Mouse (Mus musculus) liver, embryonic 11.5 days (tissue): ENCODE measurements around the gene Map4k5. TPM values are rescaled to one million over a fixed set of nuclear protein-coding genes. Genes with fewer than 3 reads are reported as not detected.

Experiments
- ATAC-seq: fragments of 200-750 bp; cut with Nextera tagmentation; replicated peaks from 2 replicates; pipeline ENCODE4 v1.8.0; 2017; ENCODE audit warnings: moderate number of reproducible peaks, mild to moderate bottlenecking, moderate TSS enrichment, moderate library complexity; ENCODE audit not compliant: low FRiP score
- DNase-seq: peaks from one replicate; pipeline ENCODE4 v3.0.0-alpha.2; 2017; ENCODE audit warnings: low spot score
- H3K27ac ChIP-seq: fragments of 300-500 bp; sonication (generic); 2 replicates; pipeline ENCODE4 v1.5.1; 2014; ENCODE audit warnings: mild to moderate bottlenecking, low read depth, low read length, control low read depth
- H3K27me3 ChIP-seq: fragments of 300-500 bp; sonication (generic); replicated peaks from 2 replicates; pipeline ENCODE4 v1.6.1; 2014; ENCODE audit warnings: low read length, mixed read lengths; ENCODE audit not compliant: control insufficient read depth, insufficient read depth
- H3K36me3 ChIP-seq: fragments of 300-500 bp; sonication (generic); 2 replicates; pipeline ENCODE4 v1.6.1; 2014; ENCODE audit warnings: mild to moderate bottlenecking, low read length, moderate library complexity, mixed read lengths; ENCODE audit not compliant: control insufficient read depth, insufficient read depth
- H3K4me1 ChIP-seq: fragments of 300-500 bp; sonication (generic); replicated peaks from 2 replicates; pipeline ENCODE4 v1.6.1; 2014; ENCODE audit warnings: low read length, mixed read lengths; ENCODE audit not compliant: control insufficient read depth, insufficient read depth
- H3K4me2 ChIP-seq: fragments of 300-500 bp; sonication (generic); 2 replicates; pipeline ENCODE4 v1.6.1; 2014; ENCODE audit warnings: mild to moderate bottlenecking, control low read depth, moderate library complexity
- H3K4me3 ChIP-seq: fragments of 300-500 bp; sonication (generic); 2 replicates; pipeline ENCODE4 v1.5.1; 2014; ENCODE audit warnings: low read depth, low read length, control low read depth
- H3K9ac ChIP-seq: fragments of 300-500 bp; sonication (generic); 2 replicates; pipeline ENCODE4 v1.6.1; 2014; ENCODE audit warnings: low read depth, low read length, control low read depth
- H3K9me3 ChIP-seq: fragments of 300-500 bp; sonication (generic); 2 replicates; pipeline ENCODE4 v1.6.1; 2016; ENCODE audit warnings: low read length, inconsistent platforms, mixed read lengths; ENCODE audit not compliant: control insufficient read depth
- WGBS: fragments of 180-500 bp; shearing (Covaris S2); extraction: QIAGEN DNeasy Blood & Tissue Kit; methylation state at CpG from one replicate; pipeline ENCODE4 v1.1.7; 2014; 5-methylcytosine and 5-hydroxymethylcytosine counted together
- polyA plus RNA-seq: library from polyadenylated mRNA; unstranded; fragments of >200 nt; fragmentation: Nextera tagmentation; extraction: Ambion mirVana; gene quantifications from 2 replicates; pipeline ENCODE4 v1.2.1, GENCODE M21; 2014

The Map4k5 gene
- polyA plus RNA-seq, 1 experiment from 2014 or later, result 21.5 TPM

GRCm38 (mm10) chr12:69796311-69796710 lies 96.7 kb downstream of the Map4k5 start:
- H3K4me2 ChIP-seq, result no peak overlapping the region
- DNase-seq, result no peak
- 0 out of 2 replicates have a peak, but pooled peaks cover 3% of the 10 kb centered on the region for H3K27me3 ChIP-seq
- no peak overlapping the region for H3K4me3 ChIP-seq
- H3K36me3 ChIP-seq, result no peaks in the 10 kb centered on the region
- H3K27ac ChIP-seq, result no peak overlapping the region
- no peak for ATAC-seq
- WGBS, result 96% methylated on average over 3 of the region's 3 CpGs
- no peaks in the 10 kb centered on the region for H3K9me3 ChIP-seq
- peaks cover 3% of the 10 kb centered on the region for H3K4me1 ChIP-seq
- no peak overlapping the region for H3K9ac ChIP-seq

- Histone ChIP-seq H3K4me2 (peak within 1 kb of the TSS; percentile 100), H3K9ac (peak within 1 kb of the TSS; percentile 49; the same call in 1 of the 2 replicates), H3K9me3 (no peaks in the 10 kb centered on the region), H3K4me3 (peak within 1 kb of the TSS; percentile 59), H3K4me1 (peaks cover 15% of the 10 kb centered on the region), H3K27me3 (peaks cover 10% of the 10 kb centered on the region), H3K27ac (no peak within 1 kb of the TSS), H3K36me3 (no peaks in the 10 kb centered on the region)
- ATAC-seq (peak; percentile 89), DNase-seq (peak; percentile 75)
- WGBS, result 2% methylated on average over 45 of the region's 45 CpGs
These were observed 102.2 kb downstream of the Map4k5 start, which contains the start of gene Cdkl1 for GRCm38 (mm10) chr12:69790530-69791505. Gene Cdkl1, minus strand, starts transcription at chr12:69791267.

GRCm38 (mm10) chr12:69789766-69790529 lies 103.1 kb downstream of the Map4k5 start:
- H3K27me3 ChIP-seq, result peaks cover 10% of the 10 kb centered on the region
- peak overlapping the region; percentile 100 for H3K4me2 ChIP-seq
- no peaks in the 10 kb centered on the region for H3K9me3 ChIP-seq
- peak overlapping the region; percentile 49; the same call in 1 of the 2 replicates for H3K9ac ChIP-seq
- no peak overlapping the region for H3K27ac ChIP-seq
- no peaks in the 10 kb centered on the region for H3K36me3 ChIP-seq
- peak; percentile 37; the same call in 1 of the 2 replicates for ATAC-seq
- peak overlapping the region; percentile 59 for H3K4me3 ChIP-seq
- H3K4me1 ChIP-seq, result peaks cover 15% of the 10 kb centered on the region
- 36% methylated on average over 27 of the region's 27 CpGs for WGBS
- DNase-seq, result no peak

- no peaks in the 10 kb centered on the region for H3K36me3 ChIP-seq
- H3K4me1 ChIP-seq, result peaks cover 21% of the 10 kb centered on the region
- DNase-seq, result no peak
- H3K27ac ChIP-seq, result no peak overlapping the region
- H3K9ac ChIP-seq, result no peak overlapping the region
- no peak overlapping the region for H3K4me2 ChIP-seq
- H3K9me3 ChIP-seq, result no peaks in the 10 kb centered on the region
- H3K27me3 ChIP-seq, result peaks cover 10% of the 10 kb centered on the region
- no peak overlapping the region for H3K4me3 ChIP-seq
- no peak for ATAC-seq
- WGBS, result 76% methylated on average over 5 of the region's 5 CpGs
These were observed 104.6 kb downstream of the Map4k5 start for GRCm38 (mm10) chr12:69788380-69788779.

GRCm38 (mm10) chr12:69785471-69785870 lies 107.5 kb downstream of the Map4k5 start:
- no peaks in the 10 kb centered on the region for H3K9me3 ChIP-seq
- no peaks in the 10 kb centered on the region for H3K36me3 ChIP-seq
- peaks cover 7% of the 10 kb centered on the region for H3K27me3 ChIP-seq
- no peak overlapping the region for H3K9ac ChIP-seq
- 79% methylated on average over 9 of the region's 9 CpGs for WGBS
- H3K4me1 ChIP-seq, result peaks cover 25% of the 10 kb centered on the region
- no peak overlapping the region for H3K4me3 ChIP-seq
- H3K4me2 ChIP-seq, result no peak overlapping the region
- no peak overlapping the region for H3K27ac ChIP-seq
- DNase-seq (no peak), ATAC-seq (no peak)

GRCm38 (mm10) chr12:69783247-69784025 lies 109.6 kb downstream of the Map4k5 start:
- Histone ChIP-seq H3K4me1 (peaks cover 25% of the 10 kb centered on the region), H3K27me3 (peaks cover 2% of the 10 kb centered on the region; the same call in 1 of the 2 replicates), H3K36me3 (no peaks in the 10 kb centered on the region), H3K27ac (peak overlapping the region; percentile 51), H3K9ac (no peak overlapping the region), H3K4me3 (no peak overlapping the region), H3K9me3 (no peaks in the 10 kb centered on the region), H3K4me2 (peak overlapping the region; percentile 17)
- DNase-seq (no peak), ATAC-seq (peak; percentile 94)
- 38% methylated on average over 6 of the region's 6 CpGs for WGBS

- H3K4me2 ChIP-seq, result 0 out of 2 replicates have a peak overlapping the region, but pooled peaks have one; percentile 12
- H3K4me3 ChIP-seq, result no peak overlapping the region
These were observed 110.9 kb downstream of the Map4k5 start for GRCm38 (mm10) chr12:69781935-69782650.

More at GRCm38 (mm10) chr12:69781935-69782650, 110.9 kb downstream of the Map4k5 start:
- H3K9ac ChIP-seq, result peak overlapping the region; percentile 40
- DNase-seq, result no peak
- peak overlapping the region; percentile 25; the same call in 1 of the 2 replicates for H3K27ac ChIP-seq
- peaks cover 21% of the 10 kb centered on the region for H3K4me1 ChIP-seq
- no peaks in the 10 kb centered on the region for H3K36me3 ChIP-seq
- 0 out of 2 replicates have a peak, but pooled peaks have one; percentile 11 for ATAC-seq
- WGBS, result 77% methylated on average over 10 of the region's 10 CpGs
- H3K9me3 ChIP-seq, result no peaks in the 10 kb centered on the region
- H3K27me3 ChIP-seq, result no peaks in the 10 kb centered on the region
